Comparison of ENCODE assay signal across 50 mouse cellular contexts in the genomic region with DNA sequence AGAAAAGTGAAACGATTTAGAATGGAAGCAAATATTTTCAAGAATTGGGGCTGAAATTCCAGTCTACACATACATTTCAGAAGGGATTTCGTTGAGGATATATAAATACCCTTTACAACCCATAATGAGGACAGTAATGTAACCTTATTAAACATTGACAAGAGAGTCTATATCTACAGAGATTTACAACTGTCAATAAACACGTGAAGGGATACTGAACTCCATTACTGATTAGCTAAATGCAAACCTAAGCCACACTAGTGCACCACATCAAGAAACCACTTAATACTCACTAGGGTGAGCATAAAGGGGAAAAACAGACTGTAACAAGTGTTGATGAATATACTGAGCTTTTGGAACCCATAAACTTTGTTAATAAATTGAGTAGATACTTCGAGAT. TPM values are rescaled to one million over a fixed set of nuclear protein-coding genes. Genes with fewer than 3 reads are reported as not detected.
"Had no signal": no experiment of that assay in that cellular context is flagged by ENCODE, and none has a peak within 500 bp of the region (broad histone marks: within the 10 kb centered on the region; RNA-seq: fewer than 3 reads in every experiment).

No protein-coding gene starts in this region.

- H3K4me1 ChIP-seq: heart, embryonic 10.5 days; heart, embryonic 12.5 days; heart, embryonic 13.5 days; heart, embryonic 15.5 days; hindbrain, embryonic 10.5 days; hindbrain, embryonic 12.5 days; hindbrain, embryonic 13.5 days; hindbrain, embryonic 15.5 days; kidney, embryonic 15.5 days had no signal

- H3K9ac ChIP-seq: heart, embryonic 12.5 days; heart, embryonic 13.5 days; heart, embryonic 15.5 days; hindbrain, embryonic 12.5 days; hindbrain, embryonic 13.5 days; hindbrain, embryonic 14.5 days; hindbrain, embryonic 15.5 days; kidney, embryonic 15.5 days had no signal

- H3K27me3 ChIP-seq: heart, embryonic 12.5 days; heart, embryonic 13.5 days; heart, embryonic 15.5 days; hindbrain, embryonic 12.5 days; hindbrain, embryonic 13.5 days; hindbrain, embryonic 15.5 days; kidney, embryonic 15.5 days had no signal

- ATAC-seq: hindbrain, embryonic 16.5 days; hindbrain, postnatal 0 days; inflammation-experienced regulatory T-cells, adult 6 months had no signal

- H3K36me3 ChIP-seq: heart, embryonic 10.5 days; heart, embryonic 12.5 days; heart, embryonic 13.5 days; heart, embryonic 15.5 days; hindbrain, embryonic 10.5 days; hindbrain, embryonic 12.5 days; hindbrain, embryonic 13.5 days; hindbrain, embryonic 15.5 days; kidney, embryonic 15.5 days had no signal

- DNase-seq: heart, adult 18-20 months; heart, adult 2 months; heart, postnatal 10 days; heart, postnatal 14 days; heart, postnatal 36 days; heart, postnatal 4 days; kidney, adult 11 months; kidney, adult 18-20 months; kidney, adult 2 months; kidney, adult 8-10 months; kidney, adult 9 months; kidney, postnatal 10 days; kidney, postnatal 14 days; kidney, postnatal 25 days; kidney, postnatal 36 days; kidney, postnatal 4 days; layer of hippocampus, adult 9-11 months; layer of hippocampus, postnatal 36 days had no signal

- H3K27ac ChIP-seq: heart, adult 2 months; heart, embryonic 10.5 days; heart, embryonic 13.5 days; heart, embryonic 15.5 days; hindbrain, embryonic 10.5 days; hindbrain, embryonic 12.5 days; hindbrain, embryonic 13.5 days; hindbrain, embryonic 14.5 days; hindbrain, embryonic 15.5 days; hindbrain, postnatal 0 days; kidney, embryonic 15.5 days; kidney, postnatal 0 days; layer of hippocampus, adult 2 months; left cerebral cortex, adult 2 months had no signal

- H3K9me3 ChIP-seq: heart, embryonic 10.5 days; heart, embryonic 12.5 days; heart, embryonic 13.5 days; heart, embryonic 15.5 days; hindbrain, embryonic 10.5 days; hindbrain, embryonic 12.5 days; hindbrain, embryonic 13.5 days; hindbrain, embryonic 15.5 days; kidney, embryonic 15.5 days had no signal

- H3K4me2 ChIP-seq: heart, embryonic 11.5 days; heart, embryonic 12.5 days; heart, embryonic 13.5 days; heart, embryonic 15.5 days; hindbrain, embryonic 12.5 days; hindbrain, embryonic 13.5 days; hindbrain, embryonic 14.5 days; hindbrain, embryonic 15.5 days; kidney, embryonic 15.5 days had no signal

- H3K4me3 ChIP-seq: heart, adult 2 months; heart, embryonic 10.5 days; heart, embryonic 12.5 days; heart, embryonic 13.5 days; heart, embryonic 15.5 days; hindbrain, embryonic 10.5 days; hindbrain, embryonic 12.5 days; hindbrain, embryonic 13.5 days; hindbrain, embryonic 15.5 days; kidney, embryonic 15.5 days; layer of hippocampus, adult 2 months; left cerebral cortex, adult 2 months had no signal

RNA-seq across cellular contexts. Expression of a gene that starts 4.7 kb away (rescaled TPM):
- total RNA-seq: heart, adult 18-20 months; heart, adult 2 months; heart, adult 8-10 months; heart, postnatal 10 days; heart, postnatal 14 days; heart, postnatal 25 days; heart, postnatal 36 days; heart, postnatal 4 days; hematopoietic stem cell, adult 5-6 weeks; hindbrain, postnatal 0 days; layer of hippocampus, adult 18-20 months; layer of hippocampus, adult 2 months; layer of hippocampus, adult 8-10 months; layer of hippocampus, postnatal 10 days; layer of hippocampus, postnatal 14 days; layer of hippocampus, postnatal 25 days; layer of hippocampus, postnatal 36 days; left cerebral cortex, adult 18-20 months; left cerebral cortex, adult 2 months had no signal
- polyA plus RNA-seq: heart, embryonic 10.5 days; heart, embryonic 11.5 days; heart, embryonic 12.5 days; heart, embryonic 13.5 days; heart, embryonic 14.5 days; heart, embryonic 15.5 days; heart, embryonic 16.5 days; heart, postnatal 0 days; hindbrain, embryonic 10.5 days; hindbrain, embryonic 11.5 days; hindbrain, embryonic 12.5 days; hindbrain, embryonic 13.5 days; hindbrain, embryonic 14.5 days; hindbrain, embryonic 15.5 days; hindbrain, embryonic 16.5 days; hindbrain, postnatal 0 days; inflammation-experienced regulatory T-cells, adult 6 months; intestine, embryonic 14.5 days; kidney, adult 2 months; kidney, embryonic 14.5 days; kidney, embryonic 15.5 days; kidney, postnatal 0 days had no signal

RNA-seq across cellular contexts. Expression of a gene that starts 29.8 kb away (rescaled TPM):
- total RNA-seq: heart, adult 18-20 months; heart, adult 2 months; heart, adult 8-10 months; heart, postnatal 10 days; heart, postnatal 14 days; heart, postnatal 25 days; heart, postnatal 36 days; heart, postnatal 4 days; hematopoietic stem cell, adult 5-6 weeks; hindbrain, postnatal 0 days; layer of hippocampus, adult 18-20 months; layer of hippocampus, adult 2 months; layer of hippocampus, adult 8-10 months; layer of hippocampus, postnatal 10 days; layer of hippocampus, postnatal 14 days; layer of hippocampus, postnatal 25 days; layer of hippocampus, postnatal 36 days; left cerebral cortex, adult 18-20 months; left cerebral cortex, adult 2 months had no signal
- polyA plus RNA-seq: heart, adult 2 months; heart, embryonic 10.5 days; heart, embryonic 11.5 days; heart, embryonic 12.5 days; heart, embryonic 13.5 days; heart, embryonic 14.5 days; heart, embryonic 15.5 days; heart, embryonic 16.5 days; heart, postnatal 0 days; hindbrain, embryonic 10.5 days; hindbrain, embryonic 11.5 days; hindbrain, embryonic 12.5 days; hindbrain, embryonic 13.5 days; hindbrain, embryonic 14.5 days; hindbrain, embryonic 15.5 days; hindbrain, embryonic 16.5 days; hindbrain, postnatal 0 days; inflammation-experienced regulatory T-cells, adult 6 months; intestine, embryonic 14.5 days; kidney, adult 2 months; kidney, embryonic 14.5 days; kidney, embryonic 15.5 days; kidney, postnatal 0 days had no signal

RNA-seq across cellular contexts. Expression of a gene that starts 54.4 kb away (rescaled TPM):
- total RNA-seq: hindbrain, postnatal 0 days; layer of hippocampus, adult 8-10 months; layer of hippocampus, postnatal 10 days; layer of hippocampus, postnatal 14 days; layer of hippocampus, postnatal 25 days; layer of hippocampus, postnatal 36 days; left cerebral cortex, adult 2 months had no signal
- polyA plus RNA-seq: heart, embryonic 10.5 days; heart, embryonic 11.5 days; heart, embryonic 12.5 days; heart, embryonic 14.5 days; heart, postnatal 0 days; hindbrain, embryonic 10.5 days; hindbrain, embryonic 11.5 days; hindbrain, embryonic 12.5 days; hindbrain, embryonic 13.5 days; hindbrain, embryonic 14.5 days; hindbrain, embryonic 15.5 days; hindbrain, embryonic 16.5 days; hindbrain, postnatal 0 days; kidney, embryonic 14.5 days; kidney, embryonic 15.5 days; kidney, postnatal 0 days had no signal
